Mouse (Mus musculus): ENCODE measurements around the gene Ubfd1. TPM values are rescaled to one million over a fixed set of nuclear protein-coding genes. Genes with fewer than 3 reads are reported as not detected.
"Not testable (repeated sequence)": the region's sequence is repeated elsewhere in the genome, so short reads cannot be mapped to it uniquely, and the experiment has no call there.

The Ubfd1 gene
- polyA plus RNA-seq, 1 experiment: 13.8 TPM

- no peak overlapping the region for H3K4me3 ChIP-seq (replicated peaks; ENCODE audit: control insufficient read depth, low read depth, low read length)
- H3K27ac ChIP-seq (ENCODE audit: control insufficient read depth, insufficient read depth, low read depth, low read length, poor library complexity): no peak overlapping the region
- TF ChIP-seq POLR2A (IDR thresholded peaks at IDR 0.05; ENCODE audit: borderline replicate concordance, control insufficient read depth, low read depth, low read length): no peak
- no peak for TF ChIP-seq CTCF (IDR thresholded peaks at IDR 0.05; ENCODE audit: control insufficient read depth, insufficient read depth, low read length)
- H3K4me1 ChIP-seq (ENCODE audit: control insufficient read depth, insufficient read depth, low read length): peaks cover 1% of the 10 kb centered on the region; the same call in 1 of the 2 replicates
- 89% methylated on average over 3 of the region's 3 CpGs for WGBS
Observed at GRCm38 (mm10) chr7:122098009-122098408, 31.0 kb downstream of the Ubfd1 start.

GRCm38 (mm10) chr7:122099222-122099621 is 32.2 kb downstream of the Ubfd1 start:
- no peak overlapping the region for H3K4me3 ChIP-seq (replicated peaks; ENCODE audit: control insufficient read depth, low read depth, low read length)
- 47% methylated on average over 4 of the region's 4 CpGs for WGBS
- H3K27ac ChIP-seq (ENCODE audit: control insufficient read depth, insufficient read depth, low read depth, low read length, poor library complexity): no peak overlapping the region
- TF ChIP-seq CTCF (IDR thresholded peaks at IDR 0.05; ENCODE audit: control insufficient read depth, insufficient read depth, low read length): peak; percentile 65
- no peak for TF ChIP-seq POLR2A (IDR thresholded peaks at IDR 0.05; ENCODE audit: borderline replicate concordance, control insufficient read depth, low read depth, low read length)
- H3K4me1 ChIP-seq (ENCODE audit: control insufficient read depth, insufficient read depth, low read length): peaks cover 1% of the 10 kb centered on the region; the same call in 1 of the 2 replicates

GRCm38 (mm10) chr7:122101014-122101746 is 34.2 kb downstream of the Ubfd1 start:
- 4% methylated on average over 28 of the region's 28 CpGs for WGBS
- not testable (repeated sequence) for H3K4me1 ChIP-seq (ENCODE audit: control insufficient read depth, insufficient read depth, low read length)
- peak overlapping the region; percentile 93 for H3K4me3 ChIP-seq (replicated peaks; ENCODE audit: control insufficient read depth, low read depth, low read length)
- peak overlapping the region; percentile 51; the same call in 1 of the 2 replicates for H3K27ac ChIP-seq (ENCODE audit: control insufficient read depth, insufficient read depth, low read depth, low read length, poor library complexity)

DNA sequence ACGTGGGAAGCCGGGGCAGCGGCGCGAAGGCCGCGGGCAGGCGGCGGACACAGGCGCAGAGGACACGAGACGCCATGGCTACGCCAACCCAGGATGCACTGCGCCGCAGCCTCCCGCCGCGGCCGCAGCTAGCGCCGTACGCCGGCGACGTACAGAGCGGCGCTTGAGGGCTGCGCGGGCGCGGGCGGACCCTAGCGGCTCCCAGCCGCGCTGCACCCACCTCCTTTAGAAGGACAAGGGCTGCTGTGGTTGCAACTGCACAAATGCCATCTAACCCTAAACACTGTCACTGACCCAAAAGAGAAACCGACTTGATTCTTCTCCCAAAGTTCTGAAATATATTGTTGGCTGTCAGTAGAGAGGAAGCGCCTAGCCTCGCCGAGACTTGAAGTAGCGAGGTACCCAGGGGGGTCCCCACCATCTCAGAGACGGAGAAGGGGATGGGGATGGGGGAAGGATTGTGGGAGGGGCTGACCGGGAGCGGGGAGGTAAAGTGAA is 34.8 kb downstream of the Ubfd1 start, which contains the start of gene Ndufab1:
Gene Ndufab1, minus strand, starts transcription at position 140 of the 498 bp plus-strand sequence.
- TF ChIP-seq CTCF (IDR thresholded peaks at IDR 0.05; ENCODE audit: control insufficient read depth, insufficient read depth, low read length): peak; percentile 72
- TF ChIP-seq POLR2A (IDR thresholded peaks at IDR 0.05; ENCODE audit: borderline replicate concordance, control insufficient read depth, low read depth, low read length): peak; percentile 30; the same call in 1 of the 2 replicates
- H3K27ac ChIP-seq (ENCODE audit: control insufficient read depth, insufficient read depth, low read depth, low read length, poor library complexity): peak within 1 kb of the TSS; percentile 51; the same call in 1 of the 2 replicates
- H3K4me1 ChIP-seq (ENCODE audit: control insufficient read depth, insufficient read depth, low read length): peaks cover 1% of the 10 kb centered on the region; the same call in 1 of the 2 replicates
- WGBS: under 1% methylated on average over 43 of the region's 43 CpGs
- H3K4me3 ChIP-seq (replicated peaks; ENCODE audit: control insufficient read depth, low read depth, low read length): peak within 1 kb of the TSS; percentile 93

- H3K4me3 ChIP-seq (replicated peaks; ENCODE audit: control insufficient read depth, low read depth, low read length): no peak overlapping the region
- no peak overlapping the region for H3K27ac ChIP-seq (ENCODE audit: control insufficient read depth, insufficient read depth, low read depth, low read length, poor library complexity)
- TF ChIP-seq CTCF (IDR thresholded peaks at IDR 0.05; ENCODE audit: control insufficient read depth, insufficient read depth, low read length) (no peak), POLR2A (IDR thresholded peaks at IDR 0.05; ENCODE audit: borderline replicate concordance, control insufficient read depth, low read depth, low read length) (no peak)
- 95% methylated on average over 6 of the region's 6 CpGs for WGBS
- no peaks in the 10 kb centered on the region for H3K4me1 ChIP-seq (ENCODE audit: control insufficient read depth, insufficient read depth, low read length)
Observed at GRCm38 (mm10) chr7:122108206-122108605, 41.2 kb downstream of the Ubfd1 start.

DNA sequence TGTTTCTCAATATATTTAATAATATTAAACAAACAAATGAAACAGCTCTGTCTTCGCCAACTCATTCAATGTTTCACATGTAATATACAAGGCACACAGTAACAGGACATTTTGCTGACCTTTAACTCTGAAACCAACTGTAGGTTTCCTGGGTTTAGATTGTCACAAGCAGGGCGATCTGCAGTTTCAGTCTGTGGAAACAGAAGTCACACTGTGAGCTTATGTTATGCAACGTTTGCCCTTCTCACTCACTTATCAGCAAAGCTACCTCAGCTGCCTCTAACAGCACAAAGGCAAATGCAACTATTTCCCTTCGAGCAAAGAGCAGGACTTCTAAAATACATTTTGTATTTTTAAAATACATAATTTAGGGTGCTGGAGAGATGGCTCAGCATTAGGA is 56.5 kb downstream of the Ubfd1 start:
- no peak overlapping the region for H3K27ac ChIP-seq (ENCODE audit: control insufficient read depth, insufficient read depth, low read depth, low read length, poor library complexity)
- H3K4me1 ChIP-seq (ENCODE audit: control insufficient read depth, insufficient read depth, low read length): no peaks in the 10 kb centered on the region
- no peak overlapping the region for H3K4me3 ChIP-seq (replicated peaks; ENCODE audit: control insufficient read depth, low read depth, low read length)
- TF ChIP-seq CTCF (IDR thresholded peaks at IDR 0.05; ENCODE audit: control insufficient read depth, insufficient read depth, low read length) (no peak), POLR2A (IDR thresholded peaks at IDR 0.05; ENCODE audit: borderline replicate concordance, control insufficient read depth, low read depth, low read length) (no peak)
- WGBS: 68% methylated on average over 4 of the region's 4 CpGs

GRCm38 (mm10) chr7:122125636-122126035 is 58.7 kb downstream of the Ubfd1 start:
- 89% methylated on average over 8 of the region's 8 CpGs for WGBS
- no peak overlapping the region for H3K4me3 ChIP-seq (replicated peaks; ENCODE audit: control insufficient read depth, low read depth, low read length)
- H3K4me1 ChIP-seq (ENCODE audit: control insufficient read depth, insufficient read depth, low read length): no peaks in the 10 kb centered on the region
- H3K27ac ChIP-seq (ENCODE audit: control insufficient read depth, insufficient read depth, low read depth, low read length, poor library complexity): no peak overlapping the region
- TF ChIP-seq POLR2A (IDR thresholded peaks at IDR 0.05; ENCODE audit: borderline replicate concordance, control insufficient read depth, low read depth, low read length) (no peak), CTCF (IDR thresholded peaks at IDR 0.05; ENCODE audit: control insufficient read depth, insufficient read depth, low read length) (no peak)

DNA sequence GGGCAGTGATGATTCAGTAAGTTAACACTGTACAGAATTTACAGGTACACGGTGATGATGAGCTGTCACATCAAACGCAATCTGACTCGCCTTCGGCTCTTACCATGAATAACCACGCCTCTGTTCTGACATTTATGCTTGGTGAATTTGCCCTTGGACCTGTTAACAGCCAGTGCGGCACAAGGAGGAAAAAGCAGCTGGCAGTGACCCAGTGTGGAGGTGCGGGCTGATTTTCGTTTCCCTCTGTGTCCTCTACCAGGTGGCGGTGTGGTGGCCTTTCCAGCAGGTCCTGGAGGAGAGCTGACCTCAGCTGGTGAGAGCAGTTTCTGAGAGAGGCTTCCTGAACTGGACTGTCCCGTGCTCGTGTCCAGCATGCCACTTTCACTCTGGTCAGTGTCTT is 60.0 kb downstream of the Ubfd1 start:
- TF ChIP-seq POLR2A (IDR thresholded peaks at IDR 0.05; ENCODE audit: borderline replicate concordance, control insufficient read depth, low read depth, low read length) (no peak), CTCF (IDR thresholded peaks at IDR 0.05; ENCODE audit: control insufficient read depth, insufficient read depth, low read length) (no peak)
- Histone ChIP-seq H3K27ac (ENCODE audit: control insufficient read depth, insufficient read depth, low read depth, low read length, poor library complexity) (no peak overlapping the region), H3K4me3 (replicated peaks; ENCODE audit: control insufficient read depth, low read depth, low read length) (no peak overlapping the region), H3K4me1 (ENCODE audit: control insufficient read depth, insufficient read depth, low read length) (no peaks in the 10 kb centered on the region; the same call in 1 of the 2 replicates)
- WGBS: 95% methylated on average over 11 of the region's 11 CpGs

Other genes starting within 250 kb of the Ubfd1 start
- 0.77 TPM in 1 of 2 replicates, not detected in the other for gene Scnn1b, start 202.1 kb upstream of the Ubfd1 start, polyA plus RNA-seq (2011; ENCODE audit: insufficient read depth, insufficient read length, low replicate concordance, missing spikeins)
- gene Cog7, start 85.5 kb upstream of the Ubfd1 start, polyA plus RNA-seq (2011; ENCODE audit: insufficient read depth, insufficient read length, low replicate concordance, missing spikeins): 3.4 and 9.2 TPM in 2 replicates
- gene Gga2, start 46.0 kb upstream of the Ubfd1 start, polyA plus RNA-seq (2011; ENCODE audit: insufficient read depth, insufficient read length, low replicate concordance, missing spikeins): 23.3 and 35.6 TPM in 2 replicates
- gene Ears2, start 88 bp downstream of the Ubfd1 start, polyA plus RNA-seq (2011; ENCODE audit: insufficient read depth, insufficient read length, low replicate concordance, missing spikeins): 1.6 and 2.3 TPM in 2 replicates
- 74.3 and 130 TPM in 2 replicates for gene Ndufab1, start 34.7 kb downstream of the Ubfd1 start, polyA plus RNA-seq (2011; ENCODE audit: insufficient read depth, insufficient read length, low replicate concordance, missing spikeins)
- 5.9 and 10.7 TPM in 2 replicates for gene Palb2, start 65.8 kb downstream of the Ubfd1 start, polyA plus RNA-seq (2011; ENCODE audit: insufficient read depth, insufficient read length, low replicate concordance, missing spikeins)
- gene Dctn5, start 65.9 kb downstream of the Ubfd1 start, polyA plus RNA-seq (2011; ENCODE audit: insufficient read depth, insufficient read length, low replicate concordance, missing spikeins): 46.6 and 62.2 TPM in 2 replicates
- 36.1 and 36.6 TPM in 2 replicates for gene Plk1, start 92.3 kb downstream of the Ubfd1 start, polyA plus RNA-seq (2011; ENCODE audit: insufficient read depth, insufficient read length, low replicate concordance, missing spikeins)
- 0.32 TPM in 1 of 2 replicates, not detected in the other for gene Ern2, start 119.0 kb downstream of the Ubfd1 start, polyA plus RNA-seq (2011; ENCODE audit: insufficient read depth, insufficient read length, low replicate concordance, missing spikeins)
- gene Chp2, start 152.3 kb downstream of the Ubfd1 start, polyA plus RNA-seq (2011; ENCODE audit: insufficient read depth, insufficient read length, low replicate concordance, missing spikeins): 4.7 and 8.3 TPM in 2 replicates
- gene Prkcb, start 221.6 kb downstream of the Ubfd1 start, polyA plus RNA-seq (2011; ENCODE audit: insufficient read depth, insufficient read length, low replicate concordance, missing spikeins): 47.9 and 115 TPM in 2 replicates